Mouse (Mus musculus): Measurements from ENCODE around the gene Ttc7b.

DNA sequence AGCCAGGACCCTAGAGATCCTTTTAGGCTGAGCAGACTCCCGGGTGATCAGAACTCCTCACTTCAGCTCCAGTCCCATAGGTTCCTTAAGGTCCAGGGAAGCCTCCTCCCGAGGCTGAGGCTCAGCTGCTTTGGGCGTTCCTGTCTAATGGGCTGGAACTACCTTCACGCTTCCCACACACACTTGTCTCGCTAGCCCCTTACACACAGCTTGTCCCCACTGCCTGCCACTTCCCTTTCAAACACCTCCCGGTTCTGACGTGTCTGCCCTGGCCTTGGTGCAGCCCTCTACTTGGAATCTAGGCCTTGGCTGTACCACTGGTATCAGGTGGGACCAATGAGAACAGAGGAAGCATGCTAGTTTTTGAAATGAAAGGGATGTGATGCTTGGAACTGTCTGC, 38.4 kb downstream of the Ttc7b start:
- no peak for TF ChIP-seq CTCF (IDR thresholded peaks at IDR 0.05; ENCODE audit: low read depth)
- TF ChIP-seq EP300 (optimal IDR thresholded peaks at IDR 0.05): no peak
